Mouse (Mus musculus) kidney, adult 2 months (tissue): Measurements from ENCODE around the gene Pbx2.

Experiments
- CTCF ChIP-seq: fragments of 200-500 bp; conservative IDR thresholded peaks from 2 replicates; pipeline ENCODE4 v1.5.1; 2011; ENCODE audit warnings: low read depth, mild to moderate bottlenecking, control low read depth, low read length, moderate library complexity, mixed read lengths; ENCODE audit not compliant: insufficient read depth, insufficient read length
- POLR2A ChIP-seq: fragments of 200-500 bp; IDR thresholded peaks from one replicate; pipeline ENCODE4 v1.6.1; 2011; ENCODE audit warnings: low read depth, low read length, control low read depth

DNA sequence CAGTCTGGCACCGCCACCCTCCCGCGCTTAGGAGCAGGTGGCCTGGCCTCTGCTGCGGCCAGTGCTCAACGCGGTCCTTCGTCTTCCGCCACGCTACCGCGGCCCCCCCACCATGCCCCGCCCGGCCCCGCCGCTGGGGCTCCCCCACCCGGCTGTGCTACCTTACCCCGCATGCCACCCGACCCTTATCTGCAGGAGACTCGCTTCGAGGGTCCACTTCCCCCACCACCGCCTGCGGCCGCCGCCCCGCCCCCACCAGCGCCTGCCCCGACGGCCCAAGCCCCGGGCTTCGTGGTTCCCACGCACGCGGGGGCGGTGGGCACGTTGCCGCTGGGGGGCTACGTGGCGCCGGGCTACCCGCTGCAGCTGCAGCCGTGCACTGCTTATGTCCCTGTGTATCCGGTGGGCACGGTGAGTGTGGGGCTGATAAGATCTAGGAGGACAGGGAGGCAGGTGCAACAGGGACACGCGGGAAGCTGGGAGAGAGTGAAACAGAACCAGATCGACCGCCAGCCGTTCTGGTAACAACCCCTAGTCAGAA is 39.8 kb downstream of the Pbx2 start:
- TF ChIP-seq CTCF (no peak), POLR2A (no peak)
